Mouse (Mus musculus) erythroblast, adult 5-6 weeks (primary cell): ENCODE measurements around the gene Fgf3. TPM values are rescaled to one million over a fixed set of nuclear protein-coding genes. Genes with fewer than 3 reads are reported as not detected.

Experiments used
- ATAC-seq: replicated peaks from 2 replicates; pipeline ENCODE4 v1.8.0; 2016; ENCODE audit warnings: moderate number of reproducible peaks, mild to moderate bottlenecking, moderate TSS enrichment, inconsistent platforms; ENCODE audit not compliant: poor library complexity, low FRiP score, severe bottlenecking
- total RNA-seq, 2 experiments: library from RNA; stranded (forward) in 1 of 2; stranded (reverse) in 1 of 2; fragments of 150-400 nt in 1 of 2; fragments of 200-764, 138-1000 nt in 1 of 2; gene quantifications; 2 replicates each; pipeline versions ENCODE4 v1.2.3 to v1.2.4; 2015 to 2017; ENCODE audit warnings: low replicate concordance in 2 of 2

Gene Fgf3
- total RNA-seq (2015; ENCODE audit: low replicate concordance) = 1.7 and 2.3 TPM in 2 replicates
- total RNA-seq (2017; ENCODE audit: low replicate concordance) = 1.0 TPM in 1 of 2 replicates, not detected in the other

GRCm38 (mm10) chr7:144837891-144838488 lies at the start of gene Fgf3:
TSS of gene Fgf3 (plus strand) at chr7:144838083.
- ATAC-seq = no peak

GRCm38 (mm10) chr7:144788631-144789030 lies 49.3 kb upstream of the Fgf3 start:
- ATAC-seq = no peak

GRCm38 (mm10) chr7:144789601-144790556 lies 48.0 kb upstream of the Fgf3 start:
- no peak for ATAC-seq

GRCm38 (mm10) chr7:144791426-144791825 lies 46.5 kb upstream of the Fgf3 start:
- no peak for ATAC-seq

- no peak for ATAC-seq
Observed at GRCm38 (mm10) chr7:144793296-144793695, 44.6 kb upstream of the Fgf3 start.

- ATAC-seq = no peak
Observed at GRCm38 (mm10) chr7:144795976-144796474, 41.9 kb upstream of the Fgf3 start.

- no peak for ATAC-seq
Observed at GRCm38 (mm10) chr7:144796986-144797735, 40.7 kb upstream of the Fgf3 start.

- ATAC-seq = no peak
Observed at GRCm38 (mm10) chr7:144798471-144798870, 39.4 kb upstream of the Fgf3 start.

GRCm38 (mm10) chr7:144807036-144807435 lies 30.8 kb upstream of the Fgf3 start:
- no peak for ATAC-seq

- peak; percentile 32; the same call in 1 of the 2 replicates for ATAC-seq
Observed at GRCm38 (mm10) chr7:144807976-144808577, 29.8 kb upstream of the Fgf3 start.

GRCm38 (mm10) chr7:144811521-144811920 lies 26.4 kb upstream of the Fgf3 start:
- ATAC-seq = no peak

GRCm38 (mm10) chr7:144821901-144822300 lies 16.0 kb upstream of the Fgf3 start:
- ATAC-seq = no peak

GRCm38 (mm10) chr7:144823988-144824387 lies 13.9 kb upstream of the Fgf3 start:
- ATAC-seq = no peak

- no peak for ATAC-seq
Observed at GRCm38 (mm10) chr7:144828369-144828768, 9.5 kb upstream of the Fgf3 start.

- no peak for ATAC-seq
Observed at GRCm38 (mm10) chr7:144838522-144839503, 930 bp downstream of the Fgf3 start.

- peak; percentile 47; the same call in 1 of the 2 replicates for ATAC-seq
Observed at GRCm38 (mm10) chr7:144846158-144846557, 8.3 kb downstream of the Fgf3 start.

- ATAC-seq = no peak
Observed at GRCm38 (mm10) chr7:144847067-144847466, 9.2 kb downstream of the Fgf3 start, which contains the start of gene Fgf4. TSS of gene Fgf4 (plus strand) at chr7:144847367.

GRCm38 (mm10) chr7:144851321-144851720 lies 13.4 kb downstream of the Fgf3 start:
- ATAC-seq = 0 out of 2 replicates have a peak, but pooled peaks have one; percentile 16
